Mouse (Mus musculus) midbrain, postnatal 0 days (tissue): ENCODE data around the gene Gm8909. TPM values are rescaled to one million over a fixed set of nuclear protein-coding genes. Genes with fewer than 3 reads are reported as not detected.
A peak's percentile ranks its signal among the peaks of the same experiment; 100 is the strongest.

Experiments
- ATAC-seq: fragments of 200-750 bp; cut with Nextera tagmentation; 2 replicates; pipeline ENCODE4 v1.8.0; 2017; ENCODE audit warnings: moderate number of reproducible peaks, mild to moderate bottlenecking, moderate TSS enrichment, moderate library complexity; ENCODE audit not compliant: low FRiP score
- DNase-seq: peaks from one replicate; pipeline ENCODE4 v3.0.0-alpha.2; 2015; ENCODE audit warnings: low spot score
- H3K27ac ChIP-seq: fragments of 300-500 bp; sonication (generic); 2 replicates; pipeline ENCODE4 v1.5.1; 2014; ENCODE audit warnings: low read depth, mild to moderate bottlenecking, low read length, mixed read lengths
- H3K27me3 ChIP-seq: fragments of 300-500 bp; sonication (generic); 2 replicates; pipeline ENCODE4 v1.6.1; 2014; ENCODE audit warnings: low read length, control low read depth, mixed read lengths; ENCODE audit not compliant: insufficient read depth
- H3K36me3 ChIP-seq: fragments of 300-500 bp; sonication (generic); 2 replicates; pipeline ENCODE4 v1.6.1; 2014; ENCODE audit warnings: low read length, control low read depth, mixed read lengths; ENCODE audit not compliant: insufficient read depth
- H3K4me1 ChIP-seq: fragments of 300-500 bp; sonication (generic); 2 replicates; pipeline ENCODE4 v1.6.1; 2014; ENCODE audit warnings: mild to moderate bottlenecking, control low read depth, antibody characterized with exemption, low read length, mixed read lengths; ENCODE audit not compliant: insufficient read depth
- H3K4me2 ChIP-seq: fragments of 300-500 bp; sonication (generic); 2 replicates; pipeline ENCODE4 v1.6.1; 2014; ENCODE audit warnings: low read depth, mild to moderate bottlenecking, low read length, mixed read lengths; ENCODE audit not compliant: poor library complexity, severe bottlenecking
- H3K4me3 ChIP-seq: fragments of 300-500 bp; sonication (generic); 2 replicates; pipeline ENCODE4 v1.5.1; 2014; ENCODE audit warnings: low read depth, mild to moderate bottlenecking, low read length, moderate library complexity
- H3K9ac ChIP-seq: fragments of 300-500 bp; sonication (generic); replicated peaks from 2 replicates; pipeline ENCODE4 v1.6.1; 2014; ENCODE audit warnings: mild to moderate bottlenecking, low read length, moderate library complexity, mixed read lengths; ENCODE audit not compliant: poor library complexity, severe bottlenecking
- H3K9me3 ChIP-seq: fragments of 300-500 bp; sonication (generic); 2 replicates; pipeline ENCODE4 v1.6.1; 2016; ENCODE audit warnings: low read length, control low read depth
- CTCF ChIP-seq: IDR thresholded peaks from 2 replicates; pipeline ENCODE4 v1.5.1; 2016; ENCODE audit warnings: antibody characterized with exemption, mild to moderate bottlenecking
- WGBS: fragments of 180-500 bp; shearing (Covaris S2); extraction: QIAGEN DNeasy Blood & Tissue Kit; methylation state at CpG from one replicate; pipeline ENCODE4 v1.1.7; 2014; 5-methylcytosine and 5-hydroxymethylcytosine counted together
- polyA plus RNA-seq: library from polyadenylated mRNA; unstranded; fragments of >200 nt; fragmentation: Nextera tagmentation; extraction: Ambion mirVana; gene quantifications from 2 replicates; pipeline ENCODE4 v1.2.1, GENCODE M21; 2015
- total RNA-seq: library from RNA; depleted of rRNA; stranded (reverse); fragments of >200 nt; gene quantifications from 2 replicates; pipeline ENCODE4 v1.2.3, GENCODE M21; 2014

The Gm8909 gene
- total and polyA plus RNA-seq, 2 experiments from 2014 or later: not detected

- peaks cover 5% of the 10 kb centered on the region; the same call in 1 of the 2 replicates for H3K27me3 ChIP-seq
- TF ChIP-seq CTCF: peak; percentile 39; the same call in 1 of the 2 replicates
- no peaks in the 10 kb centered on the region for H3K4me1 ChIP-seq
- ATAC-seq (no peak), DNase-seq (peak; percentile 5)
- H3K9me3 ChIP-seq: no peaks in the 10 kb centered on the region
- no peaks in the 10 kb centered on the region for H3K36me3 ChIP-seq
- 4% methylated on average over 5 of the region's 5 CpGs for WGBS
- H3K4me3 ChIP-seq: no peak overlapping the region
- H3K27ac ChIP-seq: no peak overlapping the region
- no peak overlapping the region for H3K4me2 ChIP-seq
- no peak overlapping the region for H3K9ac ChIP-seq
Measured at GRCm38 (mm10) chr17:36198317-36198716, 30.0 kb upstream of the Gm8909 start.

GRCm38 (mm10) chr17:36194471-36194870 lies 26.1 kb upstream of the Gm8909 start:
- no peak overlapping the region for H3K27ac ChIP-seq
- peaks cover 5% of the 10 kb centered on the region for H3K27me3 ChIP-seq
- TF ChIP-seq CTCF: no peak
- no peaks in the 10 kb centered on the region for H3K4me1 ChIP-seq
- DNase-seq (no peak), ATAC-seq (no peak)
- WGBS: 87% methylated on average over 6 of the region's 6 CpGs
- no peak overlapping the region for H3K4me3 ChIP-seq
- no peaks in the 10 kb centered on the region for H3K9me3 ChIP-seq
- no peak overlapping the region for H3K9ac ChIP-seq
- no peaks in the 10 kb centered on the region for H3K36me3 ChIP-seq
- no peak overlapping the region for H3K4me2 ChIP-seq

GRCm38 (mm10) chr17:36193546-36194141 lies 25.3 kb upstream of the Gm8909 start:
- WGBS: 31% methylated on average over 8 of the region's 8 CpGs
- H3K9ac ChIP-seq: no peak overlapping the region
- no peaks in the 10 kb centered on the region for H3K9me3 ChIP-seq
- H3K27ac ChIP-seq: no peak overlapping the region
- no peaks in the 10 kb centered on the region for H3K4me1 ChIP-seq
- no peak overlapping the region for H3K4me2 ChIP-seq
- DNase-seq (peak; percentile 90), ATAC-seq (peak; percentile 63; the same call in 1 of the 2 replicates)
- H3K36me3 ChIP-seq: no peaks in the 10 kb centered on the region
- no peak overlapping the region for H3K4me3 ChIP-seq
- peak; percentile 90 for TF ChIP-seq CTCF
- H3K27me3 ChIP-seq: peaks cover 2% of the 10 kb centered on the region

- no peak for DNase-seq
- ATAC-seq: no peak
Measured at GRCm38 (mm10) chr17:36192371-36192770, 24.0 kb upstream of the Gm8909 start.

GRCm38 (mm10) chr17:36190169-36190507 lies 21.8 kb upstream of the Gm8909 start, which contains the start of gene H2-T3:
Gene H2-T3 (minus strand): TSS chr17:36190287.
- DNase-seq: no peak
- Histone ChIP-seq H3K4me3 (no peak within 1 kb of the TSS), H3K27ac (no peak within 1 kb of the TSS), H3K36me3 (no peaks in the 10 kb centered on the region), H3K27me3 (no peaks in the 10 kb centered on the region; the same call in 1 of the 2 replicates), H3K9me3 (no peaks in the 10 kb centered on the region), H3K9ac (no peak within 1 kb of the TSS), H3K4me1 (no peaks in the 10 kb centered on the region), H3K4me2 (no peak within 1 kb of the TSS)
- 74% methylated on average over 2 of the region's 2 CpGs for WGBS
- no peak for TF ChIP-seq CTCF
- ATAC-seq: no peak

More at GRCm38 (mm10) chr17:36192371-36192770, 24.0 kb upstream of the Gm8909 start:
- 62% methylated on average over 2 of the region's 2 CpGs for WGBS
- Histone ChIP-seq H3K4me1 (no peaks in the 10 kb centered on the region), H3K4me2 (no peak overlapping the region), H3K36me3 (no peaks in the 10 kb centered on the region), H3K27me3 (no peaks in the 10 kb centered on the region; the same call in 1 of the 2 replicates), H3K27ac (no peak overlapping the region), H3K9me3 (no peaks in the 10 kb centered on the region), H3K4me3 (no peak overlapping the region), H3K9ac (no peak overlapping the region)
- TF ChIP-seq CTCF: no peak

- no peak for TF ChIP-seq CTCF
- no peaks in the 10 kb centered on the region for H3K4me1 ChIP-seq
- H3K9me3 ChIP-seq: no peaks in the 10 kb centered on the region
- no peak for ATAC-seq
- no peak for DNase-seq
- H3K27me3 ChIP-seq: no peaks in the 10 kb centered on the region; the same call in 1 of the 2 replicates
- H3K27ac ChIP-seq: no peak overlapping the region
- H3K36me3 ChIP-seq: no peaks in the 10 kb centered on the region
- 46% methylated on average over 18 of the region's 18 CpGs for WGBS
- no peak overlapping the region for H3K4me3 ChIP-seq
- H3K4me2 ChIP-seq: no peak overlapping the region
- H3K9ac ChIP-seq: no peak overlapping the region
Measured at GRCm38 (mm10) chr17:36189491-36190168, 21.3 kb upstream of the Gm8909 start.
